Mouse (Mus musculus): ENCODE data around the gene Coq10a. TPM values are rescaled to one million over a fixed set of nuclear protein-coding genes. Genes with fewer than 3 reads are reported as not detected.

Gene Coq10a
- polyA plus RNA-seq (2015; fragmentation: Nextera tagmentation; extraction: Ambion mirVana): 2.5 and 3.3 TPM in 2 replicates

GRCm38 (mm10) chr10:128368402-128369217 lies at the start of gene Coq10a:
Gene Coq10a, minus strand, starts transcription at chr10:128368997.
- peak; percentile 93 for ATAC-seq
- Histone ChIP-seq H3K4me3 (ENCODE audit: low read length) (peak within 1 kb of the TSS; percentile 72), H3K27ac (ENCODE audit: low read length) (peak within 1 kb of the TSS; percentile 91), H3K27me3 (replicated peaks; ENCODE audit: control insufficient read depth, insufficient read depth, low read length) (no peaks in the 10 kb centered on the region), H3K4me2 (ENCODE audit: low read depth, low read length) (peak within 1 kb of the TSS; percentile 88), H3K4me1 (ENCODE audit: control insufficient read depth, insufficient read depth, low read length) (peaks cover 6% of the 10 kb centered on the region; the same call in 1 of the 2 replicates), H3K9me3 (ENCODE audit: control insufficient read depth, low read length) (no peaks in the 10 kb centered on the region), H3K36me3 (ENCODE audit: control insufficient read depth, insufficient read depth, low read length) (no peaks in the 10 kb centered on the region), H3K9ac (ENCODE audit: low read depth, low read length) (peak within 1 kb of the TSS; percentile 76)
- under 1% methylated on average over 87 of the region's 87 CpGs for WGBS

DNA sequence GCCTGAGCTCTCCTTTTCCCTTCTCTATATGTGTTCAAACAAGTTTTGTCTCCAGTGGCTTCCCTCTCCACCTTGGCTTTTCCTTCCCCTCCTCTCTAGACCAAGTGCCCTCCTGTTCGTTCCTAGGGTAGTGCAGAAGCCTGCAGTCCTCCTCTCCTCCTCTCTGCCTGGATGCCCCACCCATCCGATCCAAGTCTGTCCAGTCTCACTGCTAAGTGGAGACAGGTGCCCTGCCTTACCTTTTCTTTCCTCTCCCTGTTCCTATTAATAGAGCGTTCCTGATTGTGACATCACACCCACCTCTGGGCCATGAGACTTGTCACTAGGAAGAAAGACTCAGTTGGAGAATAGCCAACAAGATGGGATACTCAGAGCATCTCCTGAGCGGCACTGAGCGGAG lies 46.1 kb upstream of the Coq10a start:
- H3K36me3 ChIP-seq (ENCODE audit: control insufficient read depth, insufficient read depth, low read length): peaks cover 7% of the 10 kb centered on the region; the same call in 1 of the 2 replicates
- 68% methylated on average over 5 of the region's 5 CpGs for WGBS
- peak; percentile 45 for ATAC-seq

GRCm38 (mm10) chr10:128413076-128413475 lies 44.3 kb upstream of the Coq10a start:
- H3K4me2 ChIP-seq (ENCODE audit: low read depth, low read length): peak overlapping the region; percentile 93
- peaks cover 38% of the 10 kb centered on the region for H3K4me1 ChIP-seq (ENCODE audit: control insufficient read depth, insufficient read depth, low read length)
- peaks cover 4% of the 10 kb centered on the region; the same call in 1 of the 2 replicates for H3K36me3 ChIP-seq (ENCODE audit: control insufficient read depth, insufficient read depth, low read length)
- WGBS: 52% methylated on average over 1 of the region's 1 CpGs
- no peak for ATAC-seq
- H3K4me3 ChIP-seq (ENCODE audit: low read length): peak overlapping the region; percentile 95; the same call in 1 of the 2 replicates
- H3K27me3 ChIP-seq (replicated peaks; ENCODE audit: control insufficient read depth, insufficient read depth, low read length): no peaks in the 10 kb centered on the region
- 0 out of 2 replicates have a peak overlapping the region, but pooled peaks have one; percentile 92 for H3K9ac ChIP-seq (ENCODE audit: low read depth, low read length)
- peak overlapping the region; percentile 76; the same call in 1 of the 2 replicates for H3K27ac ChIP-seq (ENCODE audit: low read length)
- no peaks in the 10 kb centered on the region for H3K9me3 ChIP-seq (ENCODE audit: control insufficient read depth, low read length)

More for the DNA sequence above, 46.1 kb upstream of the Coq10a start:
- peak overlapping the region; percentile 56 for H3K27ac ChIP-seq (ENCODE audit: low read length)
- peaks cover 31% of the 10 kb centered on the region for H3K4me1 ChIP-seq (ENCODE audit: control insufficient read depth, insufficient read depth, low read length)
- H3K9me3 ChIP-seq (ENCODE audit: control insufficient read depth, low read length): no peaks in the 10 kb centered on the region
- no peak overlapping the region for H3K4me2 ChIP-seq (ENCODE audit: low read depth, low read length)
- H3K9ac ChIP-seq (ENCODE audit: low read depth, low read length): no peak overlapping the region
- no peak overlapping the region for H3K4me3 ChIP-seq (ENCODE audit: low read length)
- no peaks in the 10 kb centered on the region for H3K27me3 ChIP-seq (replicated peaks; ENCODE audit: control insufficient read depth, insufficient read depth, low read length)

DNA sequence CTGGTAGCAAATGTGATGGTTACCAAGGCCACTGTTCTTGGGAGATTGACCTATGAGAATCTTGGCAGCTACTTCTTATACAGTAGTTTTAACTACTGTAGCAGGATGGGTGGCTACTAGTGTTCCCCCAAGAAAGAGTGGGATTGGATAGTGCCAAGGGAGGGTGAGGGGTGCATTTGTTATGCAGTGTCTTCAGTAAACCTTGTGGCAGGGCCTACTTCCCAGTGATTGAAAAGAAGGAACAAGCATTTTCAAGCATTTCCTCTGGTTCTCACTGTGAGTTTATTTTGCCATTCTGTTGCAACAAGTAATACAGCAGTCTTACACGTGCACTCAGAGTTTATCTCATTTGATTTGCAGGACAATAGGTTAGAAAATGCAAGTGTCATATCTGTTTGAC lies 43.8 kb upstream of the Coq10a start:
- Histone ChIP-seq H3K9ac (ENCODE audit: low read depth, low read length) (peak overlapping the region; percentile 92), H3K4me1 (ENCODE audit: control insufficient read depth, insufficient read depth, low read length) (peaks cover 38% of the 10 kb centered on the region), H3K9me3 (ENCODE audit: control insufficient read depth, low read length) (no peaks in the 10 kb centered on the region), H3K36me3 (ENCODE audit: control insufficient read depth, insufficient read depth, low read length) (peaks cover 4% of the 10 kb centered on the region; the same call in 1 of the 2 replicates), H3K4me2 (ENCODE audit: low read depth, low read length) (peak overlapping the region; percentile 93), H3K27ac (ENCODE audit: low read length) (peak overlapping the region; percentile 97), H3K27me3 (replicated peaks; ENCODE audit: control insufficient read depth, insufficient read depth, low read length) (no peaks in the 10 kb centered on the region), H3K4me3 (ENCODE audit: low read length) (peak overlapping the region; percentile 95)
- ATAC-seq: no peak
- 17% methylated on average over 1 of the region's 1 CpGs for WGBS

DNA sequence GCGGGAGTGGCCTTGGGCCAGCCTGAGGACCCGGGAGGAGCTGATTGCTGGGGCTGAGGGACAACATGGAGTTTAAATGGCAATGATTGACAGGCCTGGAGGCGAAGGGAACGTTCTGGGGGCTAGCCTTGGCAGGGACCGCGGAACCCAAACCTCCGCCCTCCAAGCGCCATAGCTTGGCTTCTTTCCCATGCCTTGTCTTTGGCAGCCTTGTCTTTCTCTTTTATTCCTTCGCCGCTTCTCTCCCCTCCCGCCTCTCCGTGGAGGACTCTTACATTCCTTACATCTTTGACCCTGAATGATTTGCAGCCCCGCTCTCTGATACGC lies 43.2 kb upstream of the Coq10a start:
- peak overlapping the region; percentile 92 for H3K9ac ChIP-seq (ENCODE audit: low read depth, low read length)
- no peaks in the 10 kb centered on the region for H3K27me3 ChIP-seq (replicated peaks; ENCODE audit: control insufficient read depth, insufficient read depth, low read length)
- H3K9me3 ChIP-seq (ENCODE audit: control insufficient read depth, low read length): no peaks in the 10 kb centered on the region
- peak overlapping the region; percentile 97 for H3K27ac ChIP-seq (ENCODE audit: low read length)
- H3K36me3 ChIP-seq (ENCODE audit: control insufficient read depth, insufficient read depth, low read length): peaks cover 4% of the 10 kb centered on the region; the same call in 1 of the 2 replicates
- ATAC-seq: no peak
- H3K4me2 ChIP-seq (ENCODE audit: low read depth, low read length): peak overlapping the region; percentile 93
- peaks cover 38% of the 10 kb centered on the region for H3K4me1 ChIP-seq (ENCODE audit: control insufficient read depth, insufficient read depth, low read length)
- WGBS: 0% methylated on average over 13 of the region's 14 CpGs
- peak overlapping the region; percentile 95 for H3K4me3 ChIP-seq (ENCODE audit: low read length)

DNA sequence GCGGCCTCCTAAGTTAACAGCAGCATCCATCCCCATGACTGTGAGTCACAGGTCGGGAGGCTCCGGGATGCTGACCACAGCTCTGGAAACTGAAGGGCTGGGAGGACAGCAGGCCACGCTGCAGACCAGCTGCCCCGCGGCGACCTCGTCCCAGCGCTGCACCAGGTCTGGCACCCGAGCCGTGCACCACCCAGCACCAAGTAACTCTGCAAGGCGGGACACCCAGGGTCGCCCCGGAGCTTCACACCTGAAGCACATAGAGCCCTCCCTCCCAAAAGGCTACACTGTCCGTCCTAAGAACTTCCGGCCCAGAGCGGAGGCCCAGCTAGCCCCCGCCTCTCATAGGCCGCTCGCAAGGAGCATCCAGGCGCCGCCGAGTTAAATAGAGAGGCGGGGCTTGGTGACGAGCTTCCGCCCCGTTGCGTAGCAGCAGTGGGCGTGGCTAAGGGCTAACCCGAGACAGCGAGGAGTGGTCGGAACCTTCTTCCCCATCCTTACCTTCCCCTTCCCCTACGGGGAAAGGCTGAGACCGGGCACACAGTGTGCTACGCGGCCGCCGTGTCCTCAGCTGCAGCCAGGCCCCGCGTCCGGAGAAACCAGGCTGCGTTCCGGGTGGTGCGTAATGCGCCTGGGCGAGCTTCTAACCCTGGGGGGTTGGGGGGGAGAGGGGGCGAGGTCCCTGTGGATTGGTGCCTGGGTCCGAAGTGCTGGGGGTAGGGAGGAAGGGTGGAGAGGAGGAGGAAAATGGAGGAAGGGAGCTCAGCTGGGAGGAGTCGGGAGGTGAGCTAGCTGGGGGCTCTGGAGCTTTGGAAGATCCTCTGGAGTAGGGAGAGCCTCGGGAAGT lies 42.6 kb upstream of the Coq10a start, which contains the start of the genes Nabp2 and Rnf41:
Gene Nabp2 (minus strand): TSS at position 282 of the 844 bp plus-strand sequence.
Gene Rnf41 (plus strand): TSS at position 447 of the 844 bp plus-strand sequence.
- Histone ChIP-seq H3K27me3 (replicated peaks; ENCODE audit: control insufficient read depth, insufficient read depth, low read length) (no peaks in the 10 kb centered on the region), H3K9me3 (ENCODE audit: control insufficient read depth, low read length) (no peaks in the 10 kb centered on the region), H3K4me1 (ENCODE audit: control insufficient read depth, insufficient read depth, low read length) (peaks cover 38% of the 10 kb centered on the region), H3K27ac (ENCODE audit: low read length) (peak within 1 kb of the TSS; percentile 97), H3K4me3 (ENCODE audit: low read length) (peak within 1 kb of the TSS; percentile 95), H3K4me2 (ENCODE audit: low read depth, low read length) (peak within 1 kb of the TSS; percentile 93), H3K36me3 (ENCODE audit: control insufficient read depth, insufficient read depth, low read length) (no peaks in the 10 kb centered on the region; the same call in 1 of the 2 replicates), H3K9ac (ENCODE audit: low read depth, low read length) (peak within 1 kb of the TSS; percentile 92)
- 0% methylated on average over 50 of the region's 50 CpGs for WGBS
- peak; percentile 87 for ATAC-seq

- no peaks in the 10 kb centered on the region for H3K27me3 ChIP-seq (replicated peaks; ENCODE audit: control insufficient read depth, insufficient read depth, low read length)
- H3K9ac ChIP-seq (ENCODE audit: low read depth, low read length): peak overlapping the region; percentile 92
- no peaks in the 10 kb centered on the region for H3K9me3 ChIP-seq (ENCODE audit: control insufficient read depth, low read length)
- WGBS: 20% methylated on average over 4 of the region's 4 CpGs
- H3K4me2 ChIP-seq (ENCODE audit: low read depth, low read length): peak overlapping the region; percentile 93
- H3K27ac ChIP-seq (ENCODE audit: low read length): peak overlapping the region; percentile 95
- H3K4me1 ChIP-seq (ENCODE audit: control insufficient read depth, insufficient read depth, low read length): peaks cover 32% of the 10 kb centered on the region
- H3K4me3 ChIP-seq (ENCODE audit: low read length): peak overlapping the region; percentile 95
- ATAC-seq: no peak
- no peaks in the 10 kb centered on the region; the same call in 1 of the 2 replicates for H3K36me3 ChIP-seq (ENCODE audit: control insufficient read depth, insufficient read depth, low read length)
Measured at GRCm38 (mm10) chr10:128410560-128410845, 41.7 kb upstream of the Coq10a start.

DNA sequence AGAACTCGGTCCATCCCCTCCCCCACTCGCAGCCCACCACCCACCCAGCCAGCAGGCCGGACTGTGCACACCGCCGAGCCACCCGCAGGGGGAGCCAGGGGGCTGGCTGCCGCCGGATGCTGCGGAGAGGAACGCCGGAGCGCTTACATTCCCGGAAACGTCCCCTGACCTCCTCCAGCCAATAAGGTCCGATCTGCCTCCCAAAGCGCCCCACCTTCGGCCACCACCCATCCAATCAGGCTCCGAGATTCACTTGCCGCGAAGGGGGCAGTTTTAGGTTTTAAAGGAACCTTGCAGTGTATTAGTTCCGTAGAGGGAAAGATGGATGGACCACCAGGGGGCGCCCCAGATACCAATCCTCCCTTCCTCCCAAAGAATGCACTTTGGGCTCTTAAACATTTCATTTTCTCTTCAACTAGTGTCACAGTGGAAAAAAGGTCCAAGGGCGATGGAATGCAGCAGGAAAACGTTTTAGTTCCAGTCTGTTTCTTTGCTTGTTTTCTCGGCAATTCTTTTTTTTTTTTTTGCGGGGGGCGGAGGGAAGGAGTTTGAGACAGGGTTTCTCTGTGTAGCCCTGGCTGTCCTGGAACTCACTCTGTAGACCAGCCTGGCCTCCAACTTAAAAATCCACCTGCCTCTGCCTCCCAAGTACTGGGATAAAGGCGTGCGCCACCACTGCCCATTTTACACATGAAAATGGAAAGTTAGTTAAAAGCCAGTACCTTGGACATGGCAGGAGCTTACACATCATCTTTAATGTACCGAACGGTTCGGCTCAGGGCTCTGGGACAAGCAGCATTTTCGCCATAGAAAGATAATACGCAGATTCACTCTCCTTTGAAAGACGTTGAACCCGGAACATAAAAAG lies 41.1 kb upstream of the Coq10a start:
- no peaks in the 10 kb centered on the region; the same call in 1 of the 2 replicates for H3K36me3 ChIP-seq (ENCODE audit: control insufficient read depth, insufficient read depth, low read length)
- H3K27me3 ChIP-seq (replicated peaks; ENCODE audit: control insufficient read depth, insufficient read depth, low read length): no peaks in the 10 kb centered on the region
- H3K9me3 ChIP-seq (ENCODE audit: control insufficient read depth, low read length): no peaks in the 10 kb centered on the region
- H3K4me2 ChIP-seq (ENCODE audit: low read depth, low read length): peak overlapping the region; percentile 95
- peak overlapping the region; percentile 92 for H3K9ac ChIP-seq (ENCODE audit: low read depth, low read length)
- peak; percentile 90 for ATAC-seq
- peaks cover 32% of the 10 kb centered on the region for H3K4me1 ChIP-seq (ENCODE audit: control insufficient read depth, insufficient read depth, low read length)
- peak overlapping the region; percentile 95 for H3K4me3 ChIP-seq (ENCODE audit: low read length)
- H3K27ac ChIP-seq (ENCODE audit: low read length): peak overlapping the region; percentile 95
- 5% methylated on average over 36 of the region's 36 CpGs for WGBS

Measured in intestine, embryonic 16.5 days (tissue).